Mouse (Mus musculus) ZHBTc4 (cell line): ENCODE measurements at regions not wholly inside any gene's neighbourhood (a gene's known extent, or its start where the extent isn't known, plus 50 kb on each side); places are given as distances from the start of the nearest gene placed in this dataset.
A peak's percentile ranks its signal among the peaks of the same experiment; 100 is the strongest.

Source experiments
- DNase-seq: peaks from one replicate; pipeline ENCODE4 v3.0.0-alpha.2; 2011; ENCODE audit warnings: low read depth, low spot score

DNA sequence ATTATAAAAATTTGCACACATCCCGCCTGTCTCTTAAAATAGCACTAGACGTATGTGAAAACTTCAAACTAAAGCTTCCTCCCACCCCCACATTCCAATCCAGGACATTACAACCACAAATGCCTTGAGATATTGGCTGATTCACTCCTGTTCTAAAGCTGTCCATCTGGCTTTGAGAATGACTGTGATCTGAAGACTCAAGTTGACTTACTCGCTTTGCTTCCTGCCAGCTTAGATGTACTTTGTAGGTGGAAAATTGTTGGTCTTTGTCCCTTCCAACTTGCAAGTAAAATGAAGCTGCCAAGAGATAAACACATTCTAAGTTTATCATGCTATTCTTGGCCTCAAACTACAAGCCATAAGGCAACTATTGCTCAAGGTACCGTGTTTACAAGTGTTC, 779.7 kb downstream of the Cetn3 start:
- DNase-seq, result no peak

DNA sequence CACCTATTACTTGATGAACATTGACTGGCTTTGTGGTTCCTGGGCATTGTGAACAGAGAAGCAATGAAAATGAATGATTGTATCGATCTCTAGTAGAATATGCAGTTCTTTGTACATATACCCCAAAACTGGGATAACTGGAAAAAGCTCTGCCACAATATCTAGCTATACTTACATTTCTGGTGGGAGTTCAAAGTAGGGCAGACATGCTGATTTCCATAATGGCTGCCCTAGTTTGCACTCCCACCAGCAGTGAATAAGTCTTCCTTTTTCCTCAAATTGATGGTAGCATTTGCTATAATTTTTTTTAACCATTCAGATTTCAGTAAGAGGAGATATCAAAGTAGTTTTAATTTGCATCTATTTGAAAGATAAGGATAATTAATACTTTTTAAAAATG, 788.0 kb downstream of the Cetn3 start:
- no peak for DNase-seq

DNA sequence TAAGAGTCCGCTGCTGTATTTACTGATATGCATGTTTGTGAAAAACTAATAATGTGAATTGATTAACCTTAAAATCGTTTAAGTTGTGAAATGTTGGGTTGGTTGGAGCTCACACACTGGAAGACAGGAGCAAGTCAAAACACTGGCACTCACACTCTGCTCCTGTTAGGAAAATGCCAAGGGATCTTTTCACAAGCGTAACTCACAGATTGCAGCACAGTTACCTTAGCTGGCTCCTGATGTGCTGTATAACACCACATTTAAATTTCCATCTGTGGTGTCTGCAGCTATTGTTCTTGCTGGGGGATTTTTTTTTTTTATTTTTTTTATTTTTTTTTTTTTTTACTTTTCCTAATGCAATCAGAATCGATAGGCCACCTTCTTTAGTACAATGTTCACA, 795.1 kb downstream of the Cetn3 start:
- DNase-seq, result no peak

DNA sequence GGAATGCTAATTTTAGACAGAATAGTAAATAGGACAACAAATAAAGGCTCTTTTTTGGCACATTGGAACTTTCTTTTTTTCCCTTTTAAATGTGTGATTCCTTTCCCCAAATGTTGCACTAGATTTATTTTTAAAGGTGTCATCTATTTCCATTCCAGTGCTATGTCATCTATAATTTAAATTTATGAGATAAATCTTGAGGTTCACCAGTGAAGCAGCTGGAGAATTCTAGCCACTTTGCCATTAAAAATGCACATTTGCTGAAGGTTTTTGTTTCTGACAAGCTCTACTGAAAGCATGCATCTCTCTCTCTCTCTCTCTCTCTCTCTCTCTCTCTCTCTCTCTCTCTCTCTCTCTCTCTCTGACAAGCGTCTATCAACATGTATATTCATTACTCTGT, 803.5 kb downstream of the Cetn3 start:
- DNase-seq, result no peak

DNA sequence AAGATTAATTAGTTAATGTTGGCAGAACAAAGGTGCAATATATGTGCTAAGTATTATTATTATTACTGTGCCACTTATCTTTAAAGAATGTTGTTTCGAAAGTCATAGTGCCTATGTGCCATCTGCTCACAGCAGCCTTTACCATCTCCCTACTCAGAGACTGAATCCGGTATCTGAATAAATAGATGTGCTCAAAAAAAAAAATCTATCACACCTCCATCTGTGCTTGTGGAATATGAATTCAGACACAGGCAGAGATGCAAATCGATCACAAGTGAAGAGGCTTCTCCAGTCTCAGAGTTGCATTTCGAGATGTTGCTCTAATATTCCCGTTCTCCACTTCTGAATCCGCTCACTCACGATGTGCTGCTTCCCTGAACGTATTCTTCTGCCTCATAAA, 811.0 kb downstream of the Cetn3 start:
- no peak for DNase-seq

DNA sequence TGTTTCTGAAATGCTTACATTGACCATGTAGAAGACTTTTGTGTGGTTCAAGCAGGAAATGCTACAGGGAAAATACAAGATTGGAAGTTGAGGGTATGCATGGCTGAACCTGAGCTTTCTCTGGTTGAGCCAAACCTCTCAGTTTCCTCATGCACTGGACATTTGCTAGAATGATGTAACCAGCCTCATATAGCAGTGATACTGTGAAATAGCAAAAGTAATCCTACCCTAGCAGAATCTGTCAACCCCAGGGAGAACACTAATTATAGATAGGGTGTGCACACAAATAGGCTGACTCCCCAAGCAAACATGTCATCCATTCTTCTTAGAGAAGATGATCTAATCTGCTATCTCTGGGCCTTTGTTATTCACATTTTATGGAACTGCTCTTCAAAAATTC, 812.7 kb downstream of the Cetn3 start:
- DNase-seq, result no peak

DNA sequence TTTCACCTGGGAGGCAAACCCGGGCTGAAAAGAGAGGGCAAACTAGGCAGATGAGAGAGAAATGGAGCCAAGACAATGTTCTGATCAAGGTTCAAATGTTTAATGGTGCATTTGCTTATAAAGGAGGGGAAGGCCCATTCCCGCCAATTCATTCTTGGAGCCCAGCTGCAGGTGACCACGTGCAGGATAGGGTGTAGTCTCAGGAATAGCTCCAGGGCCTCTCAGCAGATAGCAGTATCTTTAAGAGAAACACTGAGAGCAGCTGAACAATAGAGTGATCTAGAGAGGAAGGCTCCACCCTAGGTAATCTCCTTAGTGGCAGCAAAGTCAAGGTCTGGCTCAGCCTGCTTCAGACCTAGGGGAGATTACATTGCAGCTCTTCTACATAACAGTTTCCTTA, 823.0 kb downstream of the Cetn3 start:
- peak; percentile 81 for DNase-seq

DNA sequence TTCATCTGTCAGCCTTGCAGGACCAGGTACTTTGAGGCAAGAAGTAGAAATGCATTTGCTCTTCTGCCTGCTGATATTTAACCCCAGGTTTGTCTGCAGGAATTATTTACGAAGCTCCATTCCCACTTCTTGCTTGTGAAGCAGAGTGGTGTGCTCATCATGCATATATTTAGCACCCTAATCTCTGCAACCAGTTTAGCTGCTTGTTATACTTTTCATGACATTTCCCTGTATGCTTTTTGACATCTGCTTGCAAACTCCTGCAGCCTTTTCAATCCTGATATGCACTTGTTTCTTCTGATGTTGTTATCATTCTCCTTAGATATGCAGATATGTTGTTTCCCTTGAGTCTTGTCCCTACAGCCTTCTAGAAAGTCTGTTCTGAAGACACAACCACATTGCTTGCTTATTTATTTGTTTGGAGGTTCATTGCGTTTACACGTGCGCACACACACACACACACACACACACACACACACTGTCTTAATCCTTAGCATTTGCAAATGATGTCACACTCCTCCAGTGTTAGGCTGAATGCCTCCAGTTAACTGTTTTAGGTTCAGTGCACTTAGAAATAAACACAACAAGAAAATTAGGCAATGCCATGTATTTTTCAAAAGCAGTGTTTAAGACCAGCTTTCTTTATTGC, 836.3 kb downstream of the Cetn3 start:
- no peak for DNase-seq

DNA sequence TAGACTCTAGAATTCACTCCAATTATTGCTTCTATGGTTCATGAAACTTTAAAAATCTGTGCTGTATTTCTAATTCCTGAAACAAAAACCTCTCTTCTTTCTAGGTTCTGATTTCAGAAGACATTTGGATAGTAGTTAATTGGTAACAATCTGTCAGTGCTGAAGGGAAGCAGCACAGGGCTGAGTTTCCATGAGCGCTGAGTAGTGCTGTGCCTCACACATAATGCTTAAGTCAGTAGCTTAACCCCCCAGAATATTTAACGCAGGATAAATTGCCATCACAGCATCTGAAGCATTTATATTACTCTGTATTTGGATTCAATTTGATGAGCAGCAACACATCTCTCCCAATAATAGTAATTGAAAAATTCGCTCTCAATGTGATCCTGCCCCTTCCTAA, 837.2 kb downstream of the Cetn3 start:
- DNase-seq, result no peak

DNA sequence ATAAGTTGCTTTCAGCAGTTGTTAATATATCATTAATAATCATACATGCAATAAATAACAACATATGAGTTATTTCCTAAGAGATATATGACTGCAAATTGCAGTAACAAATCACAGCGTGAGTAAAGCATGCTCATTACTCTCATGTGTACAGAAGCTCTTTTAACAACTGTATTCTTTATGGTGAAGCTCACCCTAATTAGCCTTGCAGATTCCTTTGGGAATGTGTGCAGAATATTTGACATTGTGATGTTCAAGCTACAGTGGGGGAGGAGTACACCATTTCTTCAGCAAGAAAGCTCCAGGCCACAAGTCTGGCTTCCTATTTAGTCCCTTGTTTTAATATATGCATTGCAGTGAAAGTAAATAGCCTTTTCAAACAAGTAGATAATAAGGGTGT, 837.9 kb downstream of the Cetn3 start:
- no peak for DNase-seq

DNA sequence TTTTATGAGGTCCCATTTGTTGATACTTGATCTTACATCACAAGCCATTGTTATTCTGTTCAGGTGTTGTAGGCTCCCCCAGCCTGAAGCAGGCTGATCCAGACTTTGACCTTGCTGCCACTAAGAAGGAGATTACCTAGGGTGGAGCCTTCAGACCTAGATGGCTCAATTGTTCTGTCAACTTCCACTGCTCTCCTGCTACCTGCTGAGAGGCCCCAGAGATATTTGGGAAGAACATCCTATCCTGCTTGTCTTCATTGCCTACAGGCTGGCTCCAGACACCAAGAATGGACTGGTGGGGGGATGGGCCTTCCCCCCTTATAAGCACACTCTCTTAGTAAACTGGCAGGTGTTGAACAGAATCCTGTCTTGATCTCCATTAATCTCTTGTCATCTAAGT, 845.9 kb downstream of the Cetn3 start:
- DNase-seq, result peak; percentile 85
